Mouse (Mus musculus) c-Kit-positive CD71-positive TER-119-positive erythroid progenitor cells, embryonic 14.5 days (primary cell): ENCODE measurements around the gene Tmem72.

ENCODE experiments used
- DNase-seq: peaks from one replicate; pipeline ENCODE4 v3.0.0-alpha.2; 2013; ENCODE audit warnings: low spot score

Gene Tmem72

DNA sequence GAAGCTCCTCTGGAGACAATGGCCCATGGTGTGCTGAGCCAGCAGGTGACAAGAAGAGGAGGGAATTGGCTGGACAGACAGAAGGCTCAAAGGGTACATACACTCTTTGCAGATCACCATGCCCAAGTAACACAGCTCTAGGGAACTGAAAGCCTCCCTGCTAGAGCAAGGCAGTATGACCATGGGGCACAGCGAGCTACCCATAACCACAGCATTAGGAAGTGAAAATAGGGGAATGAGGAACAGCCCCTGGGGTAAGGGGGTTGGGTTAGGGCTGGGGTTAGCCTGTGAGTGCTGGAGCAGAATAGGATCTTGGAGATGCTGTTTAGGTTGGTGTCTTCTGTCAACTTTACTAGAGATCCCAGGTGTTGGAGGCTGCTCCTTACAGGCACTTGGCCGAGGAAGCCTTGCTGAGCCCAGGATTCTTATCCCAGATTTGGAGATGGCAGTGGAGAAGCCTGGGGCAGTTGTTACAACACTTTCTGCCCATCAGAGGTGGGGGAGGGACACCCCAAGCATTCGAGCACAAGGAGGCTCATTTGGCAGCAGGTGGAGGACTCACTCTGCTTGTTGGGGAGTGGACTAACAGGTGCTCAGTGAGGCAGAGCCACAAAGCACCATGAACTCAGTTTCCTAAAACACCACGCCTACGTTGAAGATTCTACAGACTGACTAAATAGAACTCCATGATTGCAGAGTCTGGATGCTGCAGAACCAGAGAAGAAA is 37.0 kb downstream of the Tmem72 start:
- no peak for DNase-seq

DNA sequence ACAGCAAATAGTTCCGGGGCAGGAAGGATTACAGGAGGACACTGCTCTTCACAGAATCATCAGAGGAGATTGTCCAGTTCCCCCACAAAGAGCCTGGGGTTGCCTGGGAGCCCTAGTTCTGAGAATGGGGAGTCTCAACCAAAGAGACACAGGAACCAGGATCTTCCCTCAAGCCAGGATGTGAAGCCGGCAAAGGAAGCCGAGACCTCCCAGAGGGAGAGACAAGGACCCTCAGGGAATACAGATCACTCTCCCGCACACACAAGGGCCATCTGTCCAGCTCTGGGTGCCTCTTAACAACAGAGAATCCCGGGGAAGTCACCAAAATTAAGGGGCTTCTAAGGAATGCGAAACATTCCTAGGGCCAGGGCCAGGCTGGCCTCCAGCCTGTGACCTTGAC is 39.4 kb downstream of the Tmem72 start:
- no peak for DNase-seq

DNA sequence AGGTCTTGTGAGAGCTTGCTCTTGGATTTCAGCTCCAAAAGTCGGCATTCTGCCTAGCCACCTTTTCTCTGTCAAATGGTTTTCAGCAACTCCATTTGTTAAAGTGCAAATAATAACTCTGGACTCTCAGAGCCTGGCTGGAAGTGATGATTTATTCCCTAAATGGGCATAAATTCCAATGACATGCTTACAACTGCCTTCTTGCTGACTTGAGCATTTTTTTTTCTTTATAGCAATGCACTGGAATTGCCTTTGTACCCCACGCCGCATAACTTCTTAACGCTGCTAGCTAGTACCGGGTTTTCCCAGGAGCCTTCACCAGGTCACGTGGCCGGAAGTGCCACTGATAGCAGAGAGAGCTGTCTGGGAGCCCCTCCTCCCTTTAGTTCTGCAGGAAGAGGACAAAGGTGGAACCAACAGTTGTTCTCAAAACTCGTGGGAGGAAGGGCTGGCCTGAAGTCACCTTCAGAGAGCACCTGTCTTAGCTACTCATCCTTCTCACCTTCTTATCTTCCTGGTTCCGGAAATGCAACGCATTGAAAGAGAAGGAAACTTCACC is 40.3 kb downstream of the Tmem72 start:
- no peak for DNase-seq

DNA sequence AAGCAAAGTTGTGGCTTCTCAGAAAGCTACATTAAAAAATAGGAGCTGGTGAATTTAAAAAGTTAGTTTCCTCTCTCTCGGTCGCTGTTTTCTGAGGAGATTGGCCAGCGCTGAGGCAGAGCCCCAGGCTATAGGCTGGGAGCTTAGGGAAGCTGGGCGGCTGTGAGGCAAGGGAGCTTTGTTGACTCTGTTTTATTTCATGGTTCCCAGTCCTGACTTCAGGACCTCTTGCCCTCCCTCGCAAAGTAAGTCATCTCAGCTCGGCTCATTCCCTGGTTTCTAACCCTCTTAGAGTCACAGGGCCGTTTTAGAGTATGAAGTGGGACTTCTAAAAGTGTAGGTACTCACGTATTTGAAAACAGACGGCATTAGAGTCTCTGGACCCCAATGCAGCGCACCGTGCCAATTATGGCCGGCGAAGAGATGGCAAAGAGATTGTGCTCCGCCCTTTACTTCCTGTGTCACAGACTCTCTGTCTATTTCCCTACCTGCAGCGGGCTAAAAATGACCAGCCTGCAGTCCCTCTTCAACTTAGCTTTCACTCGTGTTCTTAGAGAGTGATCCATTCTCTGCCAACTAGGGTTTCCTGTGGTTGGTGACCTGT is 42.3 kb downstream of the Tmem72 start:
- no peak for DNase-seq

DNA sequence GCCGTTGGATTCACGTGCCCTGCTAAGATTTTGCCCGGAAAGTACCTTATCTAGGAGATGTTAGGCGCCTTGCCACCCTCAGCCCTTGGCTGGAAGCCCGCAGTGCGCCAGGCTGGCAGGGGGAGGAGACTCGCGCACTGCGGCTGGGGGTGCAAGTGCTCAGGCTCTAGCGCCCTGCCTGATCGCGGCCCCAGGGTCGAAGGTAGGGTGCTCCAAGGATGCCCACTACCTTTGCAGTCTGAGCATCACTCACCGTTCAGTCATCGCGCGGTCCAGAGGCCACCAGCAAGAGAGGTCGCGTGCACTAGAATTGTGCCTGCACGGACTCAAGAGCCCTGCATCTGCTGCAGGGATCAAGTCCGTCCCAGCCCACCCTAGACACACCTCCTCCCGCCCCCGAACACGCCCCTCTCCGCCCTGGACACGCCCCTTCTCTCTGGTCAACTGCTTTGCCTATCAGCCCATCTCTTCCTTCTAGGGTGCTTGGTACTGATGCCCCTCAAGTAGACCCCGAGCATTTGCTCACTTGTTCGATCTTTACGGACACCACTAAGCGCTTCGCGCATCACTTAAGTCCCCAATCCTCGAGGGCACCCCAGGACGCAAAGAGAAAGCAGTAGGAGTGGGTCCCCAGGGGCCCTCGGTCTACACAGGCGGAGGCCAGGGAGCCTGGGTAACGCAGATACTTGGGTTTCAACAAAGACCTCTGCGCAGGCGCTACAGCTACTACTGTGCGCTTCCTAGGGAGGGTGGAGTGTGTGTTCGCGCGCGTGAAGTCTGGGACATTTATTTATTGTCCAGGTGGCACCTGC is 43.0 kb downstream of the Tmem72 start, which contains the start of gene Rassf4:
Rassf4 (minus strand) TSS at position 482 of the 812 bp plus-strand sequence.
- peak; percentile 56 for DNase-seq

DNA sequence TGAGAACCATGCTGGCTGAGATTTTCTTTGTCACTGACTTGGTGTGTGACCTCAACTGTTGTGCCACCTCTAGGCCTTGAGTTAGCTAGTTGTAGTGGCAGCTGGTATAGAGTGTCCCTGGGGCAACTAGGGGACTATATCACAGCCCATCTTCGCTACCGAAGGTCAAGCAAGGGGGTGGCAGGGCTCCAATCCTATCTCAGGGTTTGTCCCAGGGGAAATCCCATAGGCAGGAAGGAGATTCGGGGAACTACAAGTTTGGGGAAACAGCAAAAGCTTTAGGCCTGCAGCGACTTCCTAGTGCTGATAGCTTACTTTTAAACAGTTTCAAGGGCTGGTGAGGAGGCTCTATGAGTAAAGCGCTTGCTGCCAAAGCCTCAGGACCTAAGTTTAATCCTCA is 44.4 kb downstream of the Tmem72 start:
- DNase-seq, result no peak

DNA sequence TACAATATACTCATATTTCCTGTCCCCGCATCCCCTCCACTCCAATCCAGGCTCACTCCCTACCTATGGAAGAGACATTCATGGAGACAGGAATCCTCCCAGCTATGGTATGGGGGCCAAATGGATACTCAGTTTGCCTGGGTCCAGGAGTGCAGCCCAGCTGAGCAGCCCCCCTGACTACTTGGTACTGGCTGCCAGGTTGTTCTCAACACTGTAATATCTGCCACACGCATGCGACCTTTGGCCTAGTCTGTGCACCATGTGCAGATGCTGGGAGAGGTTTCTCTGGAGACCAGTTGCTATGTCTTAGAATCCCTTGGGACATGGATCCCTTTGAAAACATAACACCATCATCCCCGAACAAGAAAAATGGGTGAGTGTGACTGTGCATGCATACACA is 44.9 kb downstream of the Tmem72 start:
- DNase-seq, result no peak

DNA sequence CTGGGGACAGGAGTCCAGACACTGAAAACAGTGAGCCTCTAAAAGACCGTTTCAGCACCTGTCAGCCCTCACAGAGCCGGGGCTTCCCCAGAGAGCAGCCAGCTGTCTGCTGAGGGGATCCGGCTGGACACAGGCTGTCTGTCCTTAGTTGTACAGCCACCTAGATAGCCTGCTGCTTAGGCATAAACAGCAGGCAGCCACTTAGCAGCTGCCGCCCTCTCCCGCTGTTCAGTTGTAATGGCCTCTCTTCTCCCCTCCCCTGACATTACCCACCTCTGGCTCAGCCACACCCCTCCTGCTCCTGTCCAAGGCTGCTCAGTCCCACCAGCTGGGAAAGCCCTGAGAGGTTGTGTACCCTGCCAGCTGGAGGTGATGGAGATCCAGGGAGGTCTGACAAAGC is 45.7 kb downstream of the Tmem72 start:
- DNase-seq, result no peak

DNA sequence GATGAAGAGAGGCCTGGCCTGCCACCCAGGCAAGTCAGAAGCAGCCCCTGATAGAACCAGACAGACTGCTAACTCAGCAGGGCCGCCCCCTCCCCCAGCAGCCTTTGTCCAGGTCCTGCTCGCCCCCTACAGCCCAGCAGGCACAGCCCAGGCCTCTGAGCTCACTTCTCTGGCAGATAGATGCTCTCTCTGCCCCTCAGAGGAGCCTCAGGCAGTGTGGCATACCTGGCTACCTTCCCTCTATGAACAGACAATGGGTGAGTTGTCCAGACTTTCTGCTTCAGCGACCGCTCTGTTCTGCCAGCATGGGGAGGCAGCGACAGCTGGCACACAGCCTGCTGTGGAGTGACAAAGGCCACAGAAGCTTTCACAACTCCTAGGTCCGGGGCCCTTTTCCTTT is 46.6 kb downstream of the Tmem72 start:
- DNase-seq, result no peak

DNA sequence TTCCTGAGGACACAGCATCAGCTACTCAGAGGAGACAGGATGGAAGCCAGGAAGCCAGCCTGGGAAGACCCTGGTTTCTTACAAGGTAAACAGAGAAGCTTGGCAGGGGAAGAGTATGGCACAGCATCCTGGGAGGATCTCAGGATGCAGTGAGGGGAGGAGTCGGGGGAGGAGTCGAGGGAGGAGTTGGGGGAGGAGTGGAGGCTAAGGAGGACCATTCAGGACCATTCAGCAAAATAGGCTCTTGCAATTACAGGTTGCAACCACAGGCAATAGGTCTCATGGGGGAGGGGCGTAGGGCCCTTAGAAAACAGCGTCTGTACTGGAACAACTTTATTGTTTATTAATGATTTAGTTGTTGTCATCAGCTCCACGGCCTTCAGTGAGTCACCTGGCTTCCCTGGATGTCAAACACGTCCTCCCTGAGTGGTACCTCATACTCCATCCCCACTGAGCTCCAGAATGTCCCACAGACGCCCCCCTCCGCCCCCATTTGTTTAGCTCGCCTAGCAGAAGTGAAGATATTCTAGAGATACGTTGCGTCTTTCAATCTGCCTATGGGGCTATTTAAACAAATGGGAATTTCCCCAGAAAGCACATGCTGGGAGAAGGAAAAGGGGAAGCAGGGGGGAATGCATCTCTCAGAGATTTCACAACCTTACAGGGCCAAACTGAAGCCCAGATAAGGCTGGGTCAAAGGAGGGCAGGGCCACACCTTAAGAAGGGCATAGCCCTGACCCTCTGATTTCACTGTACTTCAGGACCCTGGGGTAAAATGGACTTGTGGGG is 47.8 kb downstream of the Tmem72 start:
- DNase-seq, result no peak

DNA sequence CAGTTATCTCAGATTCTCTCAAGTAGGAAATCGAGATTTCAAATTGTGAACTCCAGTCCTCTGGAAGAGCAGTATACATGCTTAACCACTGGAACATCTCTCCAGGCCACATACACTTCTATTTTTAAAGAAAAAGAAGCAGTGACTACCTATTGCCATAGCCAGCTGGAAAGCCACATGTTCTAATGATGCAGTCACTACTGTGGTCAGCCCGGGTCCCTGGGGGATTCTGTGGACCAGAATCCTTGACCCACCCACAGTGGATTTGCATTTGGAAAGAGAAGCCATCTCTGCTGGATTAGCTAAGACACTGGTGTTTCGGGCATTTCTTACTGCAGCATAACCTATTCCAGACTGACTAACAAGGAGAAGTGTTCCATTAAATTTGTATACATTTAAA is 49.3 kb downstream of the Tmem72 start:
- DNase-seq, result no peak

DNA sequence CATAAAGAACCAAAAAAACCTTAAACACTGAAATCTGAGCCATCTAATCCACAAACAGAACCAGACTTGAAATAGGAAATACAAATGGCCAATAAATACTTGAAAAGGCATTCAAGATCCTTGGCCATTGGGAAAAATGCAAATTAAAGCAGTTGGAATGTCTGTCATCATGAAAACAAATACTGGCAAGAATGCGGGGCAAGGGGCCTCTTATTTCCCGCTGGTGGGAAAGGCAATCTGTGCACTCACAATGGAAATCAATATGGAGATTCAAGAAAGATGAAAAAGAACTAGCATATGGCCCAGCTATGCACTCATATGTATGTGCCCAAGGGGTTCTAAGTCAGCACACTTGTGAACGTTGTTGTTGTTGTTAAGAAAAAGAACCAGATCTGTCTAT is 49.8 kb downstream of the Tmem72 start:
- no peak for DNase-seq

DNA sequence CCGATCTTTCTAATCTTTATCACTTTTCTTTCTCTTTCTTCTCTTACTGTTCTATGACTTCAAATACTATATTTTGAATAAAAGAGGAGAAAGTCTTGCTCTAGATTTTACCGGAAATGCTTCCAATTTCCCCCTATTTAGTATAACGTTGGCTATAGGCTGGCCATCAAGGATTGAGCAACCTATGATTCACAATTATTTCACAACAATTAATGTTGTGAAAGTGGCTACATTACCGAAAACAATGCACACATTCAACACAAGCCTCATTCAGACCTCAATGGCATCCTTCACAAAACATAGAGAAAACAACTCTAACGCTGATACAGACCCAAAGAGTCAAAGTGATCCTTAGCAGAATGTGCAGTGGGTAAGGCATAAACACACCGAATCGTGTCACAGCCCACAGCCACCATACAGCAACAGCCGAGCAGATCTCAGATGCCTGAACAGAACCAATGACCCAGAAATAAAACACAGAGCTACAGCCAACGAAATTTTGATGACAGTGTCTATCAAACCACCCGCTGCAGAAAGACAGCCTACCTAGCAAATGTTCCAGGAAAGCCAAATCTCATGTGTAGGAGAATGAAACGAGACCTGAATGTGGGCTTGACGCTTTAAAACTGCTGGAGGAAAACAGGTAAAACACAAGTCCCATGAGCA is 50.5 kb downstream of the Tmem72 start:
- no peak for DNase-seq

DNA sequence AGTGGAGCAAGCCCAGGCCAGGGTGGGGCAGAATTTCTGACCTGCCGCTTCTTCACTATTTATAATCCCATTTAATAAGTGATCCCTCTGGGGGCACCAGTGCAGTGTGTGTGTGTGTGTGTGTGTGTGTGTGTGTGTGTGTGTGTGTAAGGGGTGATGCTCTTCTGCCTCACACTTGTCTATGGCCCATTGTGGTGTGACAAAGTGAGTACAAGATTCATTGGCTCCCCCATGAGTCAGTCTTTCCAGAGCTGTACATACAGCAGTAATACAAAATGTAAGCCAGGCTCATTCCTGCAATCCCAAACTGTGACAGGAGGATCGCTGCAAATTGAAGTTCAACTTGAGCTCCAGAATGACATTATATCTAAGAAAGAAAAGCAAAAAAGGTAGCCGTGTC is 51.9 kb downstream of the Tmem72 start:
- no peak for DNase-seq

DNA sequence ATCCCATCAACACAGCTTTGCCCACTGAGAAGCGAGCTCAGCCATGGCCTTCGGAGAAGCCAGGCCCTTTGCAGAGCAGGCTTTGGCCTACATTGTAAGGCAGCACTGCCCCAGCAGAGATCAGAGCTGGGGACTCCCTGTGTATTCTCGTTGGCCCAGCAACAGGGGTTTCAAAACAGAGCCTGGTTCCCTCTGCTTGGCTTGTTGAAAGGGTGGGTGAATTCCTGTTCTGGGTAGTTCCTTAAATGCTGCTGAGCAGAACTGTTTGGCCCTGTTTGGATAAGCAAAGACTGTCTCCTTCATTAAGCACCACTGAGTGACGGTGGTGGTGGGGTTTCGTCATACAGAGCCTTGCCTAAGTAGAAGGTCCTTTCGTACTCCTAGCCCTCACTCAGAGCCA is 52.7 kb downstream of the Tmem72 start:
- DNase-seq, result no peak

DNA sequence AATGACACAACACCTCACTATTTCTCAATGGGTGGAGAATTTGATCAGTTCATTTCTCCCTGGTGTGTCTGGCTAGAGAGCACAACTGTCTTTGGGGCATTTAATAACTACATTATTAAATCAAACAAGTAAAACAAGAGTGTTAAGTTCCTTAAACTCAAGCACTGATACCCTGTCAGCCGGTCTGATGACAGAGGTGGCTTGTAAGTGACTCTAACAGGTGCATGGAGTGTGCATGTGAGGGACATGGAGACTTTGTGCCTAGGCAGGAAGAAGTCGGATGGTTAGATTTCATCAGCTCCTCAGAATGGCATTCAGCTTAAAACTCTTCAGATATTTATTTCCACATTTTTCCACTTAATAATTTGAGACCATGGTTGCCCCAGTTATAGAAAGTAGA is 53.3 kb downstream of the Tmem72 start:
- DNase-seq, result no peak

DNA sequence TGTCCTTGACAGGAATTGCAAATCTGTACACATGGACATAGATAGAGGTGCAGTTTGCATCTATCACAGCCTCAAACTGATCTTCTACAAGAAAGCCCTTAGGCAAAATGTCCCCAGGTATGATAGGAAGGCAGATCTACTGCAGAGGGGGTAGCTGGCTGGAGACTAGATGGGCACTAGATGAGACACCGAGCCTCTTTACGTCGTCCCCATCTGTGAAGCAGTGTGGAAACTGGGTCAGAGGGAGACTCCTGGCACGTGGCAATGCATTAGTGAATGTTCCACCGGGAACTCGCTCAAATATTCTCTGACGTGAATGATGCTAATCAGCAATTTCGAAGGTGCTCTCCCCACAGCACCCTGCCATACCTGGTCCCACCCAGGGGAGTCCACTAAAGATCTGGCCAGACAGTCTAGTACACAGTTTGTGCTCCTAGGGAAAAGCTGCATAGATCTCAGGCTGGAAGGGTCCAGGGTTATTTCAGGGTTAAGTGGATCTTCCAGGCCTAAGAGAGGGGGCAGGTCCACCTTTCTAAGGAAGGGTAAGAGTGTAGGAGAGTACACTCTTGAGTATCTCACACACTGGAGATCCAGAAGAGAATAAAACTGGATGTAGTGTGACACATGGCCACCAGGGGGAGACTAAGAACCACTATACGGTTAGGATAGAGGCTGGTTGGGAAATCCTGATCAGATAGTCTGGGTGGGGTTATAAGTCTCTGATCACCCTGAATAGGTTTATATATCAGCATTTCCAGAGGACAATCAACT is 62.8 kb downstream of the Tmem72 start:
- DNase-seq, result peak; percentile 44

DNA sequence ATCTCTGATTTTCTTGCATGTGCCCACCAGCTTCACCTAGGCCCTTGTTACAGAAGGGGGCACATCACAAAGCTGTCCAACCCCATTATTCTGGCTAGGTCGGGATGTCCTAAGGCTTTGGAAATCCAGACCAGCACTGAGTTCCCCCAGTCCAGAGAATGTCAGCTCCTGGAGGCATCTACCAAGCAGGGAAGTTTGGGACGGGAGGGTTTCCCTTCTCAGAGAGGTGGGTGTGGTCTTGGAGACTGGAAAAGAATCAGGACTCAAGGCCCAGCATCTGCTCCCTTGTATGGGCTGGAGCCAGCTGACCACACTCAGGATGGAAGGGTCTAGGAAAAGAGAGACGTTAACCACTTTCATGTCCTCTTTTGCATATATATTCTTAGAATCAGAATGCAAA is 63.5 kb downstream of the Tmem72 start:
- no peak for DNase-seq

DNA sequence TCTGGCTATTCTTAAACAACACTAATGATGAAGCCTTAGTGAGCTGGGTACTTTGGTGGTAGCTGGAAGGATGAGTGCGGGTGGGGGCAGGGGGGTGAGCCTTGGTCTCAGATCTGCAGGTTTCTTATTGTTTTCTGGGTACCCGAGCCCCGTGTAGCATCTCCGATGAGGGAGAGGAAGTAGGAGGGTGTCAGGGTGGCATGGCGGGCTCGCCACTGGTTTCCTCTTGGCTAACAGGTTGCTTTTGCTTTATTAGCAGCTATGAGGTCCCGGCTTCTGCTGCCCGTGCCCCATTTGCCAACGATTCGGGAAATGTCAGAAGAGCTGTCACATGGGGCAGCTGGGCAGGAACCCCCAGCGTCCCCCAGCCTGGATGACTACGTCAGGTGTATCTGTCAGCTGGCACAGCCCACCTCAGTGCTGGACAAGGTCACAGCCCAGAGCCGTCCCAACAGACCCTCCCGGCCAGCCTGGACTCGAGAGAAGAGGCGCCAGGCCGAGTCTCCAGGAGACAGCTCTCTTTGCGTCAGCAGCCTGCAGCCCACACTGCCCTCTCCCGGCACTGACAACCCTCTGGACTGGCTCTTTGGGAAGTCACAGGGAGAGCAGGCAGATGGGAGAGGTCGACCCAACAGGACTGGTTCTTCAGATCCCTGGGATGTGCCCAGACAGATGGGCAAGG is 65.1 kb downstream of the Tmem72 start:
- no peak for DNase-seq

DNA sequence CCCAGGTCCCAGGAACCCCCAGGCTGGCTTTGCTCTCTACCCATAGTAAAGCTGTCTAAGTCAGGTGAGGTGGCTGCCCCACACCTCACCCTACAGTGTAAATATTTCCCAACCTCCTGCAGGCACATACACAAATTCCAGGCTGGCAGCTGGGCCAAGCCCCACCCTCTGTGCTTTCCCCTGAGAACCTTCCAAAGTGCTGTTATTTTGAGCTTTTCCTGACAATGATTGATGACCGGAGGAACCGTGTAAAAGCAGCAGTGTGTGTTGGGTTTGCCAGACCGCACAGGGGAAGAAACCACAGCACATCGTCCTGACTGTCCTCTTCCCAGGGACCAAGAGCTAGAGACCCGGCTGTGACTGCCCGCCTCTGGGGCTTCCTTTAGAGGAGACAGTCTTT is 66.3 kb downstream of the Tmem72 start, which contains the start of gene Depp1:
Depp1 (plus strand) TSS at position 204 of the 400 bp plus-strand sequence.
- DNase-seq, result no peak
